Mouse (Mus musculus) ovary, adult 18-20 months (tissue): ENCODE data around the gene Slc29a3.

Source experiments
- DNase-seq: peaks from one replicate; pipeline ENCODE4 v3.0.0; 2022; ENCODE audit warnings: low spot score, mixed read lengths

Slc29a3 gene

GRCm38 (mm10) chr10:60670166-60670565 lies 82.4 kb downstream of the Slc29a3 start:
- no peak for DNase-seq

DNA sequence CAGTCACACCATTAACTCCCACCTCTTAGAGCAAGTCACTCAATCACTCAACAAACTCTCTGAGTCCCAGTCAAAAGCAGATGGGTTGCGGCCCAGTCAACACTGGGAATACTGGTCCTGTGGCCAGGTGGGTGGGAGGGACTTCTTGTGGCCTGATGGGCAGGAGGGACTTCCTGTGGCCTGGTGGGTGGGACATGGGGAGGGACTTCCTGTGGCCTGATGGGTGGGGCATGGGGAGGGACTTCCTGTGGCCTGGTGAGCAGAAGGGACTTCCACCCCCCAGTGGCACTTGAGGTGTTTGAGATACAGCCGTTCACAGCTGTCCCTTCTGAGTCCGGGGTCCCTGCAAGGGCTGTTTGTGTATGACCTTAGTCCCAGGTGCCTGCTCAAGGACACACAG lies 84.0 kb downstream of the Slc29a3 start:
- DNase-seq, result no peak
